Mouse (Mus musculus): Measurements from ENCODE around the gene Arnt2.

Gene Arnt2

DNA sequence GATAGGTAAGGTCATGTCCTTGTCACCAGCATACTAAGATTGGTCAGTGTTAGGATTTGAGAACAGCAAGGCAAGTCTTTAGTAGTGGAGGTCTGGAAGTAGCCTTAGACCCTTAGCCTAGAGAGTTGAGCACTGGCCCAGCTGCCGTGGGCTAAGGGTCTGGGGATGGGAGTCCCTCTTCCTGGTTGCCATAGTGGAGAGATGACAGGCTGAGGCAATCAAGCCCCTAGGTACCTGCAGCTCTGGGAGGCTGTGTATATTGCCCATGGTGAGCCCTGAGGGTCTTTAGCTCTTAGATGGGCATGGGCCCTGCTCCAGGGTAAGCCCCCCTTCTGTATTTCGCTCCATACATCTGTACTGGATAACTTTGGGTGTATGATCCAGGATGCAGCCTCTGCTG, 159.2 kb downstream of the Arnt2 start:
- in situ Hi-C loops (cut with MseI, MboI), result no loop called here

DNA sequence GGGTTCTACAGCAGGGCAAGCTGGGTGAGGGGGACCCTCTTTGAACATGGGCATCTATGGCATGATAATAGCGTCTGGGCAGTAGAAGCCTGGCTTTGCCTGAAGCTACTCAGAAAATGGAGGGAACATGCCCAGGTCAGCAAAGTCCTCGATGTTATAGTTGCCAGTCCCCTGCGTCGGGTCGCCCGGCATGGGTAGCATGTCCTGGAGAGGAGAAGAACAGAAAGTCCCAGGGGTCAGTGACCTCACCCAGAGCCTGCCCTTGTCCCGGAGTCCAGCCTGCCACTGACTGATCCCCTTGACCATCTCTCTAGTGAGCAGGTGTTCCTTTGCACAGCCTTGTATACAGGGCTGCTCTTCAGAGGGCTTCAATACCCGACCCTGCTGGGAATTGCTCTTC, 160.0 kb downstream of the Arnt2 start:
- in situ Hi-C loops (cut with MseI, MboI), result no loop called here

DNA sequence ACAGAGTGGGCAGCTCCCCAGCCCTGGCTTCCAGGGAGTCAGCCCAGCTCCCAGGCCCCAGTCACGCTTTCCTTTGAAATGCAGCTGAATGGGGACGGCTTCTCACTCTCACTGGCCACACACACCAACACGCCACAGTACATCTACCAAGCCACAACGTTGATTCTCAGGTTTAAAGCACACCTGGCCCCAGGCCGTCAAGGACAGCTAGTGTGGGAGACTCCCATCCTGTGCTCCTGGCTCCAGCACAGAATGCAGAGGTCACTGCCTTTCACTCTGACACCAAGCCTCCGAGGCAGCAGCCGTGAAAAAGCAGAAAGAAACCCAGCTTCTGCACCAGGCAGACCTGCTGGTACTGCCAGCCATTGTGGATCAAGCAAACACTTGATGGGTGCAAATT, 160.6 kb downstream of the Arnt2 start:
- in situ Hi-C loops (cut with MseI, MboI), result no loop called here

DNA sequence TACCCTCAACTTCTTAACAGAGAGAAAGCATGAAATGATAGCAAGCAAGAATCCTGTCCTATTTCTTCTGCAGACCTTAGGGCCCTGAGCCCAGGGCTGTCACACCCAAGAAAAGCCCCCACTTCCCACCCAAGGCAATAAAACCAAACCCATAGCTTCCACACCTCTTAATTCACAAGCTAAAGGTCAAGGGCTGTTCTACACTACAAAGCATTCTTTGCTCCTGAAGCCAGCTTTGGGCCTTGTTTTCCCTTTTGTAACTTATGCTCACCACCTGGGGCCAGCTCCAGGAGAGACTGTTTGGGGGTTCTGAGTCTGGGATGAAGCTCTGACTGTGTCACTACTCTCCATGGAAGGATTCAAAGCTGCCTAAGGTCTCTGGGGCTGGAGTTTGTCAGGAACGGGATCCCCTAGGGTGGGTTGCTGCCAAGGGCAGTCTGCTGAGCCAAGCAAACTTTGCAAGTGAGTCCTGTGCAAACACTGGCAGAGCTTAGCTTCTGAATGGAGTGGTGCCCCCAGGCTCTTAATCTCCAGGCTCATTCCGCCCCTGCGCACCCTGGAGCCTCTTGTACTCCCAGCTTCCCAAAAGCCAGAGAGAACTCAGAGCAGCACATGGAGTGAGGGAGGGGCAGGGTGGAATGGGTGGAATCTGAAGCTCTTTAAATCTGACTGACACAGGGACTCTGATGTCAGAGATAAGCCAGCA, 161.9 kb downstream of the Arnt2 start:
- in situ Hi-C loops (cut with MseI, MboI), result no loop called here

DNA sequence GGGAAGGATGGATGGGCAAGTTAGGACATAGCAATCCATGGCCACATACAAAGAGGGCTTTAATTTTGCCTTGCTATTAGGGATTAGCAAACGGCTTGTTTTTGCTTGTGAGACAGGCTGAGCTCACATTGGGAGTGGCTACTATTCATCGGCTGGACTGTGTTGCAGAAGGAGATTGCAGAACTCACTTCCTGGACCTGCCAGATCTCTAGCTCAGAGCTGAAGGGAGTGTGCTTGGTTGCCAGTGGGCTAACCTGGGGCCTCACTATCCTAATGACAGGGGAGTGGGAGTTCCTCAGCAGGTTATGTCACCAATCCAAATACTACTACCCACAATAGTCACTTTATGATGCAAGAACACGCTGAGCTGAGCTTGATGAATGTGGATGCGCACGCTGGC, 163.1 kb downstream of the Arnt2 start:
- in situ Hi-C loops (cut with MseI, MboI), result no loop called here

DNA sequence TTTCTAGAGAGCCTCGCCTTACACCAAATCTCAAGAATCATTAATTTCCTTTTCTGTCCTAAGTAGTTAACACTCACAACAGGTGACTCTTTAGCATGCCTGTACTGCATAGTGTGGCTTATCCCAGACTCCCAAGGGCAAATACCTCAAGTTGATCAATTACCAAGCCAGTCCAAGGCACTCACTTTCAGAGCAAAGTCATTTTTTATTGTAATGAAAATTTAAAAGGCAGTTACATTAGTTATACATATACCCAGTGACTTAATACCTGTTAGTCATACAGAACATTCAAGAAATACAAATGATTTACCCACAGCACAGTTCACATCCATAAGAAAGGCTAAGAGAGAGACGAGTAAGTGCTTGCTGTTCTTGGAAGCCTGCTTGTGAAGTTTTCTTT, 163.9 kb downstream of the Arnt2 start:
- in situ Hi-C loops (cut with MseI, MboI), result no loop called here

DNA sequence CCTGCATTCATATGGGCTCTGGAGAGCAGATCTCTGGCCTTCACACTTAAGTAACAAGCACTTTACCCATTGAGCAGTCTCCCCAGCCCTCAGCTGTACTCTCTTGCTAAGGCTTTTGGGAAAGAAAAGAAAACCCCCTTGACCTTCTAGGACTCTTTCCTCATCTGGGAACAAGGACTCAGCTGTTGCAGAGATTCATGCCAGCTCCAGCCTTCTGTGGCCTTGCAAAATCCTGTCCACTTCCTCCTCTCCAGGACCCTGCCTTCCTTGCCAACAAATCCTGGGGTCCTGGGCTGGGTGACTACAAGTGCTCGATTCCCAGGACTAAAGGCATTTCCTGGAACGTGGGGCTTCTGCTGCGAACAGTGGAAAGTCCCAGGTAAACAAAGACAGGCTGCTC, 169.6 kb downstream of the Arnt2 start:
- in situ Hi-C loops (cut with MseI, MboI), result no loop called here

DNA sequence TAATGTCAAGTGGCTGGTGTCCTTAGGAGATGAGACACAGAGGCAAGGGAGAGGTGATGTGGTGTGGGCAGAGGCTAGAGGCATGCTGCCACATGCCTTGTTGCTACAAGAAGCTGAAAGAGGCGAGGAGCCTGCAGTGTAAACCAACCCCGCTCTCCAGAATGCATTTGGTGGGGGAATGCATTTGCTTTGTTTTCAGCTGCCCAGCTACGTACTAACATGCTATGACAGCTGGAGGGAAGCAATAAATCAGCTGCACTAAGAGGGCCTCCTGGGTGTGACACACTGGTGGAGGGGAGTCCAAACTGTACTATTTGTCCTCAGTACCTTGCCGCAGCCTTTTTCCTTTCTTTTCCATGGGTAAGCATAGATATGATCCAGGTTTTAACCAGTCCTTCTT, 172.3 kb downstream of the Arnt2 start:
- in situ Hi-C loops (cut with MseI, MboI), result no loop called here

DNA sequence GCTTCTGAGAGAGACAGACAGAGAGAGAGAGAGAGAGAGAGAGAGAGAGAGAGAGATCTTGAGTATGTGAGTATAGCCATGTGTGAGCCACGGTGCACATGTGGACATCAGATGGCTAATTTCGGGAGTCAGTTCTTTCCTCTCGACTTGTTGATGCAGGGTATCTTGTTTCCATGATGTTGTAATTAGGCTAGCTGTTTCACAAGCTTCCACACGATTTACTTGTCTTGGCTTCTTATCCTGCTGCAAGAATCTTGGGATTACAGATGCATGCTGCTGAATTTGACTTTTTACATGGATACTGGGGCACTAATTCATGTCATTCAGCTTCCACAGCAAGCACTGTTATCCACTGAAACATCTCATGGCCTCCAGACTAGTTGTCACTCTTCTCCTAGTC, 178.6 kb downstream of the Arnt2 start:
- in situ Hi-C loops (cut with MseI, MboI), result no loop called here

DNA sequence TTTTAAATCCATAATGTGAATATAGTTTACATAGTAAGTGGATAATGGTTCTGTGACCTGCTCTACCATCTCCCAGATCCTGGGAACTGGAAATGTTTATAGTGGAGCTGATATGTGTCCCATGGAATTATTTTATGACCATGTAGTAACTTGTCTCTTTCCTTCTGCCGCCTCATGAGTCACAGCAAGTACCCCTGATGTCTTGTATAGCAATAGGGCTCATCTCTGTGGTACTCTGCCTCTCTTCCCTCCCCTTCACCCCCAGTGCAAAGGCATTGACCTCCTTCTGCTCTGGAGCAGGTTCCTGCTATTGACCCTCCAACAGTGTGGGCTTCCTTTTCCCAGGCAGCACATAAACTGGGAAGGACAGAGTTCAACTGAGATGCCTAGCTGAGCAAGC, 182.3 kb downstream of the Arnt2 start:
- in situ Hi-C loops (cut with MseI, MboI), result no loop called here

DNA sequence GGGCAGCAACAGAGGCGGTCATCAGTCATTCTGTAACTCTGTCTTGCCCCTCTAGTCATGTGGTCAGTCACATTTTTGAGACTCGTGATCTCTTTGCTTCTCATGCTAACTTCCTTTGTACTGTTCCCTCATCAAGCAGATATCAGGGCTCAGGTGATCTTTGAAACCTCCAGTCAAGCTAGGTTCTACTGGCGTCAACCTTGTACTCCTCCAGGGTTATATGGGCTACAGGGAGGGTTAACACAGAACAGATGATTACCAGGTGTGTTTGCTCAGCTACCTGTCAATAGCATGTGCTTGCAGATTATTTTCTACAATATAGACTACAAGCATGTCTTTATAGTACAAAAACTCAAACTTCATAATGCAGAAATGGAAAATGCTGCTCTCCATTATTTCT, 183.1 kb downstream of the Arnt2 start:
- in situ Hi-C loops (cut with MseI, MboI), result no loop called here

DNA sequence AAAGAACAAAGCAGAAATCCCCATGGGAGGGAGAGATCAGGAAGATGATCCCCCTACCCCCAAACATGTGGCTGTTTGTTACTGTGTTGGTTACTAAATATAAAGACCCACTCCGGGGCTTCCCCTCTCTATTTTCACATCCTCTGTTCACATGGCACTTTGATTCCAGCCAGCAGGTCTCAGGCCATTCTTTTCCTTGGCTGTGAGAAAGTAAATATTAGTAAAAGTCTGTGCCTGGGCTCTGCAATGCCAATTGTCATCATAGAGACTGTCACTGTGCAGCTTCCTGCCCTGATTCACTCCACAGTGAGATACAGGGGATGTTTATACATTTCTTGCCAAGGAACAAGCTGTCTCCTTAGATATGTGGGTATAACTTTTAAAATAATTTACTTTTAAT, 197.9 kb downstream of the Arnt2 start:
- in situ Hi-C loops (cut with MseI, MboI), result no loop called here

DNA sequence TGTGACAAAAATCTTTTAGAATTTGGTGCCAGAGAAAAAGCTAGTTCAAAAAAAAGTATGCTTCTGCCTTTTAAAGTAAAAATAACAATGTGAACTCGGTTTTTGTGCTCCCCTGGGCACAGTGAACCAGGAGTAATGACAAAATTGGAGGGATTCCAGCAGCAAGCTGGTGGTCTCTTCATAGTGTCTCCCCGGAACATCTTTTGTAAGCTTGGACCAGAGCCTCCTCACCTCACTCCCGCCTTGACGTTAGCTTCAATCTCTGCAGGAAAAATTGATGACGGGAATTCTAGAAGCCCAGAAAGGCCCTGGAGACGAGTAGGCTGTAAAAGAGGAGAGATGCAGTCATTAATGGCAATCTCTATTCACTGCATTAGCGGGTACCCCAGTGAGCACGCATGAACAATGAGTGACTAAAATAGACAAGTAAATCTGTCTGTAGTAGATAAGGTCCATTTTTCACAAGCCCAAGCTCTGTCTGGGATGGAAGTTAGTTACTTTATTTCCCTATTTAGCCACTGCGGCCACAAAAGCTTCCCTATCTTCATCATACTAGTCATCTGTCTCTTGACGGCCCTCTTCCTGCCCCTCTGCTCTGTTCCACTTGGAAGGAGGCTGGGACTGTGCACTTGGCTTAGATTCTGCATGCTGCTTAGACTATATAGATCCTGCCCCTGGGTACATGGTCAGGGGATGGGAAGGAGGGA, 199.2 kb downstream of the Arnt2 start:
- in situ Hi-C loops (cut with MseI, MboI), result no loop called here

DNA sequence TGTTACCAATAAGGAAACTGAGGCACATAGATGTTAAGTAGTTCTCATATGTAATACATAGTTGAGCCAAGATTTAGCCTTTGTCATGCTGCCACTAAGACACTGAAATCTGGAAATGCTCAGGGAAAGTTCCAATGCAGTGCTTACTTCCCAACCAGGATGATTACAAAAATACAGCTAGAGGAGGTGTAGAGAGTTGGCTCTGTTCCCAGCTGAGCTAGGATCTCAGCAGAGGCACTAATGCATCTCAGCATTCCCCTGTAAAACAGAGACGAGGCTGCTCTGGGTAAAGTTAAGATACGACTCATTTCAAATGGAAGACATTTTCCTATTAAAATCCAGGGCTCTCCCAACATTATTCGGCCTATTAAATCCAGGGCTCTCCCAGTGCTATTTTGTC, 206.0 kb downstream of the Arnt2 start:
- in situ Hi-C loops (cut with MseI, MboI), result no loop called here

DNA sequence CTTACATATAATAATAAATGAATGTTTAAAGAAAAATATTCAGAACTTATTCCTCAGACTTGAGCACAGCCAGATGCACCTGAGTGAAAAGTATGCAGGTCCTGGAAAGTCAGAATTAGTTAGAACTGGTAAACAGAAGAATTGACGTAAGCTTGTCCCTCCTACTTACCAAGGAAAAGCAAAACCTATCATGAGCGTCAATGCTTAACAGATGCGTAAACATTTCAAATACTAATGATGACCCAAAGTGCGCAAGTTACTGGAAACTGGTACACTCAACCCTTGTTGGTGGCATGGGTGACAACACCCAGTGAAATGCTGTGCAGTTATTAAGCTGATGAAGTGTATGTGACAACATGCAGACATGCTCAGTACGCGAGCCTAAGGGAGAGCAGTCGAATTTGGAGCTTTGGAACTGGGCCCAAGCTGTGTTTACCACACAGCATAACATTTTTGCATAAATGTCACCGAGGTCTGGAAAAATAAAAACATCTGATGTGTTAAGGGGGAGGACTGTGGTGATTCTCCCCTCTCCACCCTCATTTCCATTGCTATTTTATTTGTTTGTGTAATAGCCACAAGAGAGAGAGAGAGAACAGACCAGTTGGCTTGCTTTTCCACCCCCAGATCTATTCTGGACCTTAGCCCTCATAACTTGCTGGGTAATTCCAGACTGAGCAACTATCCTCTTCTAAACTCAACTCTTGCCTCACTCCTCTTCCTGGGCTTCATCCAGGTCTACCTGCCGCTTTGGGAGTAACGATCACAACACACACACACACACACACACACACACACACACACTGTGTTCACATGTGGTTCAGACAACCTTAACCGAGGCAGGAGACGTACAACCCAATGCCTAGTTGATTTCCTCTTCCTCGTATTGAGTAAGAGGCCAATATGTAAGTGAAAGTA, 208.6 kb downstream of the Arnt2 start:
- in situ Hi-C loops (cut with MseI, MboI), result no loop called here

DNA sequence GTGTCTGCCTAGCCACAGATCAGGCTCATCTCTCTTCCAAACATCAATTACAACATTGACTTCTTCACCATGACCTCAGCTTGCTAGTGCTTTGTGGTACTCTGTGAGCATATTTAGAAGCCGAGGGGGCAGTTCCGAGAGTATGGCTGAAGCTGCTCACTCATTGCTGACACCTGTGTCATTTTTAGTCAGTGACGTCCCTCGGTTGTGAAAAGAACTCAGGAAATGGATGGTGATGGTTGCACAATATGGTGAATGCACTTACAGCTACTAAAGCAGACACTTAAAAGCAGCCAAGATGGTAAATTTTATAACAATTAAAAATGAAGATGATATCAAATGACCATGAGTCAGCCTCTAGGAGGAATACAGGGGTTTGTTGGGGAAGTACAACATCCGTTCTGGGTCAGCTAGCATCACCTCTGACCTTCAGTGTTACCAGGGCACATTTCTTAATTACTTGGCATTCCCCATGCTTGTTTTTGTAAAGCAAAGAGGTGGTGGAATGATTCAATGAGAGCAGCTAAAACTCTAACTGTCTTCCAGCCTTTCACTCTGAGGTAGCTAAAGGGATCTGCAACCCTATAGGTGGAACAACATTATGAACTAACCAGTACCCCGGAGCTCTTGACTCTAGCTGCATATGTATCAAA, 212.6 kb downstream of the Arnt2 start:
- in situ Hi-C loops (cut with MseI, MboI), result no loop called here

Measured in mouse trophoblast stem cell (cell line).